Mouse (Mus musculus): ENCODE measurements around the gene Idh3a. TPM values are rescaled to one million over a fixed set of nuclear protein-coding genes. Genes with fewer than 3 reads are reported as not detected.
"Not testable (repeated sequence)": the region's sequence is repeated elsewhere in the genome, so short reads cannot be mapped to it uniquely, and the experiment has no call there.

Gene Idh3a
- 100 to 1,000 TPM; 269 to 484 TPM for total RNA-seq (2021)
- long read RNA-seq, experiment 1, transcript Idh3a-205 (11 exons, 2,580 nt) = major isoform, 570 of 628 reads
- long read RNA-seq, experiment 1, partial matches to known transcripts = 13 of 628 reads
- long read RNA-seq, experiment 1, other reads (novel, unspliced or antisense) = 44 of 628 reads
- long read RNA-seq, experiment 2, transcript Idh3a-205 (11 exons, 2,580 nt) = major isoform, 887 of 970 reads
- long read RNA-seq, experiment 2, partial matches to known transcripts = 18 of 970 reads
- long read RNA-seq, experiment 2, other reads (novel, unspliced or antisense) = 65 of 970 reads

- peak; percentile 98 to 99 for DNase-seq (ENCODE audit: low spot score in 2 of 2)
Measured at GRCm38 (mm10) chr9:54586199-54587061, at the start of gene Idh3a. Gene Idh3a (plus strand): TSS chr9:54586334.

DNA sequence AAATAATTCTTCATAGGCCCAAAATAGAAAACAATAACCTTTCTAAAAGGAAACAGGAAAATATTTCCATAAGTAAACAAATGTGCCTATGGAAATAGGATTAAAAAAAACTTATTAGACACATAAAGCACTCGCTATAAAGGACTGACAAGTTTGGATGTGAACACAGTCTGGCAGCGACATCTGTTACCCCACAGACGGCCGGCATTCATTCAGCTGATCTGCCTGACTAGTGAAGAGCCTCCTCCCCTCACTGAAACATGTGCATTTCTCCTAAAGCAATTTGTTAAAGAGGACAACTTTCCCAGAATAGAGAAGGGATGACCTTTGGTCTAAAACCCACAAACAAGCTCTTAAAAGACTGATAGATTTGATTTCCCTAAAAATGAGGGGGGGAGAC, 49.1 kb upstream of the Idh3a start:
- no peak for DNase-seq (ENCODE audit: low spot score in 2 of 2)

DNA sequence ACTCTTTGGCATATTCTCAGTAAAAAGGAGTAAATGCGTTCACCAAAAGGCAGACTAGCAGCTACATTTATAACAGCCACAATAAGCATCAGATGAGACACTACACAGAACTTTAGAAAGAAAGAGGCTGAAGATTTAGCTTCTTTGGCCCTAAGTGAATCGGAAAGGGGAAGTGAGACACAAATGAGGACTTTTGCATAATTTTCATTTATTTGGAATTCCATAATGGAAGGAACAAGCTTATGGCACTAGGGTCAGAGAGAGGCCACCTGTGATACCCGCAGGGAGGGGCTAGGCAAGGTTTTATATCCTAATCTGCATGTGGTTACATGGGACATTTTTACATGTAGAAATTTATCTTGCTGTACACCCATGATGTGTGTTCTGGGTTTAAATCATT, 48.7 kb upstream of the Idh3a start:
- DNase-seq (ENCODE audit: low spot score in 2 of 2) = no peak

DNA sequence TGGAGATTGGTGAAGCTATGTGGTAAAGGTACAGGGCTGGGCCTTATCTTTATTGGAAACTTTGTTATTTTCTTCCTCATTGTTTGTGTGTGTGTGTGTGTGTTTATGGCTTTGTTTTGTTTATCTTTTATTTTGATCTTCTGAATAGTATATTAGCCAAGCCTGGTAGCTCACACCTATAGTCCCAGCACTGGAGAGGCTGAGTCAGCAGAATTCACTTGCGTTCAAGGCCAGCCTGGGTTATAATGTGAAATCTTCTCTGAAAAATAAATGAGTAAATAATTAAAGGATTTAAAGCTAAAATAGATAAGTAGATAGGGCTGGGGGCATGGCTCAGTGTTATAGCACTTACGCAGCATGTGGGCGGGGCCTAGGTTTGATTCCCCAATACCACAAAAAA, 47.9 kb upstream of the Idh3a start:
- DNase-seq (ENCODE audit: low spot score in 2 of 2) = no peak

- no peak for DNase-seq (ENCODE audit: low spot score in 2 of 2)
Measured at GRCm38 (mm10) chr9:54538684-54539083, 47.5 kb upstream of the Idh3a start, which contains the start of gene Sh2d7. Gene Sh2d7 (plus strand): TSS chr9:54538984.

DNA sequence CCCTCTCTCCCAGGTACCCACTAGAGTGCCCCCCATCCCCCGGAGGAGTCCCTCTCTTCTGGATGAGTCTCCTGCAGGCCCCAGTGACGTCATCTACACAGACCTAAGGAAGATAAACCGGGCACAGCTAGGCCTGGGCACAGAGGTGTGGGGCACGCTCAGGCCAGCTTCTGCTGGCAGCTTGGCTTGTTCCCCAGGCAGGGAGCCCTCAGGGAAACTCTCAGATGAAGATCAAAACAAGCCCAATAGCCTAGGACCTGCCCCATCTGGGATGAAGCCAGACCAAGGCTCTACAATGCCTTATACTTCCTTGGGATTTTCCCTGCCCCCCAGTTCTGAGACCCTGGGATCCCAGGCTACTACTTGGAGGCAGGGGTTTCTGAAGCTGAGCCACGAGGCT, 45.3 kb upstream of the Idh3a start:
- DNase-seq (ENCODE audit: low spot score in 2 of 2) = no peak

- DNase-seq (ENCODE audit: low spot score in 2 of 2) = no peak
Measured at GRCm38 (mm10) chr9:54544212-54544953, 41.8 kb upstream of the Idh3a start.

DNA sequence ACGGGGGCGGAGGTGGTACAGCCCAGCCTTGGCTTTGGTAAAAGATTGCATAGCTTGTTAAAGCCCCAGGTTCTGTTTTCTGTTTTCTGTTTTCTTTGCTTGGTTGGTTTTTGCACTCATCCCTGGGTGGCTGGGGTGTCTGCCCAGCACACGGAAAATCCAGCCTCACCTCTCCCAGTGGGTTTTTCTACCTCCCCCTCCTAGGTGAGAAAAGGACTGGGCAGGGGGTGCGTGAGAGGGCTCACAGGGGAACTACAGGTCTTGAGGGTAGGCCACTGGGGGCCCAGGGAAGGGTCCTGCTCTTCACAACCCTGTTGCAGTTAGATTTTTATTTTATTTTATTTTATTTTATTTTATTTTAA, 41.2 kb upstream of the Idh3a start:
- DNase-seq (ENCODE audit: low spot score in 2 of 2) = no peak

DNA sequence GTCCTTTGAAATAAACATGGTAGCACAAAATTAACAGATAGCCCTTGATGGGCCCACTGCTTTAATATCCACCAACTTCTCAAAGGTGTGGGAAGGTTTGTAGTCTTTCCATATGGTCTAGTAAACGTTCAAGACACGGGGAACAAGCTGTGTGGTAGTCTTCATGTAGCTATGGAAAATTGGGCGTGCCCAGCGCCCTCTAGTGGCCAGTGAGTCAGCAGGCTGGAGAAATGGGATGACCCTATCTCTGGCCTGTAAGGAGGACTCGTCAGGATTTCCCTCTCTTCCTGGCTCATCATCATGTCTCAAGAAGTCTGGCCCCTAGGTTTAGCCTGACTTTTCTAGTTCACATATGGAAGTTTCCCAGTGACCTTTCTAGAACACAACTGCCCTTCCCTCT, 38.6 kb upstream of the Idh3a start:
- DNase-seq (ENCODE audit: low spot score in 2 of 2) = peak; percentile 65 to 70

DNA sequence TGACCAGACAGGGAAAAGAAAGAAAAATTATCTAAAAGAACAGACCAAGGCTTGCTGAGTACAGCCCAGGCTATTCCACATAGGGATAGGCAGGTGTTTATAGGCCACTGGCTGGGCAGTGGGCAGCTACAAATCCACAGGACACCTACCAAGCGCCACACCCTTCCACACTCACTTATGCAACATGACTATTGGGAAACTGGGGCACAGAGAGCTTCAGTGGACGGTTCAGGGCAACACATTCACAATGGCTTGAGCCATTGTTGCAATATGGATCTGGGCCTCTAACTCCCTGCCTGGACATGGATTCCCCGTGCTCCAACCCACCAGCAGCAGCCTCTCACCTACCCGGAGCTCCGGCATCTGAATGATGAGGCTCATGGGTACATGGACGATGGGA, 36.7 kb upstream of the Idh3a start:
- DNase-seq (ENCODE audit: low spot score in 2 of 2) = no peak

DNA sequence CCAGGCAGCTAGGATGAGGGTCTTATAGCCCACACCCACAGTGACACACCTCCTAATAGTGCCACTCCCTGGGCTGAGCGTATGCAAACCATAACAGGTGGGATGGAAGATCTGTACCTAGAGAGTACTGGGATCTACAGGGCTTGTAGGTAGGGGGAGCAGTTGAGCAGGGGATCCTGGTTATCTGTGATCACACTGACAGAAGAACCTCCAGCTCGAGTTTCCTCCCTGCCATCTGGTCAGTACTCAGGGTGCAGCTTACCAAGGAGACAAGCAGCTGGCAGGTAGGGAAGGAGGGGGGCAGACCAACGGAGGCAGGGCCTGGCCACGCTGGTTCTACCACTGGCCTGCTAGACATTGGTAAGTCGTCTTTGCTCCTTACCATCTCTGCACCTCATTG, 33.7 kb upstream of the Idh3a start:
- no peak for DNase-seq (ENCODE audit: low spot score in 2 of 2)

DNA sequence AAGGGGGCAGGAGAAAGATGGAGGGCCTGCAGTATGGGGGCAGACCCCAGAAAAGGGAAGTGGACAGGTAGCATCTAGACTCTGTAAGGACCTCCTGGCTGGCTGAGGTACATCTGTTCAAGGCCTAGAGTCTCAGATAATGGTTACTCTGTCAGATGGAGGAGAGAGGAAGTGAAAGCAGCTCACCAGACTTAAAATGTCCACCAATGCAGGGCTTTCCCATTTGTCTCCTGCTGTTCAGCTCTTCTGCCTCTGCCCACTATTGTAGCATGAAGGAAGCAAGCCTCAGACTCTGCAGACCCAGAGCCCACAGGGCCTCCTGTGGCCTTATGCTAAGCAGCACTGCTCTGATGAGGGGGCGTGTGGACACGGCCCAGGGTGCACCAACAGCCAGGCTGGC, 31.1 kb upstream of the Idh3a start:
- DNase-seq (ENCODE audit: low spot score in 2 of 2) = no peak

DNA sequence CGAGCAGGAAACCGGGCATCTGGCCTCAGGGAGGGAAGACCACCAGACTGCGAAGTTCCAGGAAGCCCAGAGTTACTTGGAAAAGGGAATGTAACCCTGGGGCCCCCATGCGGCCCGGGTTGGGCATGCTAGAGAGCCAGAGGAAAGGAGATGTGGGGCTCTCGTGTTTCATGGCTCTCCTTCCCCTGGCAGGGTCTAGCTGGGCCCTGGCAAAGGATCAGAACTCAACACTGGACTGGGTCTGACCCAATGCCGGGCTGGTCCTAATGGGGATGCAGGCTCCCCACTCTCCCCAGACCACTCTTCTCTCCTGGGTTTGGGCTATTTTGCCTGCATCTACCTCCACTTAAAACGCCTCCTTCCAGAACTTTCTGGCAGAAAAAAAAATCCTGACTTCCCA, 27.4 kb upstream of the Idh3a start:
- DNase-seq (ENCODE audit: low spot score in 2 of 2) = no peak

DNA sequence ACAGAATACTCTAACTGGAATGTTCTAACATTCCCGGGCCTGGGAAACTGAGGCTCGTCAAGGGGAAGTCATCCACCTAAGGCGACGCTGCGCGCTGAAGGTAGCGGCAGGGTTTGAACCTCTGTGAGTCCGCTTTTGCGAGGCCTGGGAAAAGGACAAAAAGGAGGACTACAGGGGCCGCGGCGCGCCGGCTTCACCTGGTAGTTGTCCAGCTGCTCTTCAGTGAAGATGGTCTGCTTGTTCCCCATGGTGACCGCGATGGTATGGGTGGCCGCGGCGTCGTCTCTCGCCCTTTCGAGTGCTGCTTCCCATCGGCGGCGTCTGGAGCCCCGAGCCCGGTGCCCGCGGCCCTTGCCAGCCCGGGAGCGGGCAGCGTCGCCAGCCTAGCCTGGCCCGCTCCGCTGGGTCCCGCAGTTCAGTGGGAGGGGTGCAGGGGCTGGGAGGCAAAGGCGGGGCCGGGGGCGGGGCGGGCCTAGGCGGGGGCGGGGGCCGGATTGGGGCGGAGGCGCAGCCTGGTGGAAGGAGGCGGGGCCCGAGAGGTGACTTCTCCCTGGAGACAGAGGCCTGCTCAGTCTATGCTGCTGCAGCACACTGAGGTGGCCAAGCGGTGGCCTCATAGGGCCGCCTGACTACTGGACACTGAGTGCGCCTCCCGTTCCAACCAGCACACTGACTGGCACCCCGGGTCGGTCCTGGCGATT, 26.2 kb upstream of the Idh3a start, which contains the start of gene Cib2:
Gene Cib2, minus strand, starts transcription at position 448 of the 701 bp plus-strand sequence.
- DNase-seq (ENCODE audit: low spot score in 2 of 2) = peak; percentile 78 to 82

DNA sequence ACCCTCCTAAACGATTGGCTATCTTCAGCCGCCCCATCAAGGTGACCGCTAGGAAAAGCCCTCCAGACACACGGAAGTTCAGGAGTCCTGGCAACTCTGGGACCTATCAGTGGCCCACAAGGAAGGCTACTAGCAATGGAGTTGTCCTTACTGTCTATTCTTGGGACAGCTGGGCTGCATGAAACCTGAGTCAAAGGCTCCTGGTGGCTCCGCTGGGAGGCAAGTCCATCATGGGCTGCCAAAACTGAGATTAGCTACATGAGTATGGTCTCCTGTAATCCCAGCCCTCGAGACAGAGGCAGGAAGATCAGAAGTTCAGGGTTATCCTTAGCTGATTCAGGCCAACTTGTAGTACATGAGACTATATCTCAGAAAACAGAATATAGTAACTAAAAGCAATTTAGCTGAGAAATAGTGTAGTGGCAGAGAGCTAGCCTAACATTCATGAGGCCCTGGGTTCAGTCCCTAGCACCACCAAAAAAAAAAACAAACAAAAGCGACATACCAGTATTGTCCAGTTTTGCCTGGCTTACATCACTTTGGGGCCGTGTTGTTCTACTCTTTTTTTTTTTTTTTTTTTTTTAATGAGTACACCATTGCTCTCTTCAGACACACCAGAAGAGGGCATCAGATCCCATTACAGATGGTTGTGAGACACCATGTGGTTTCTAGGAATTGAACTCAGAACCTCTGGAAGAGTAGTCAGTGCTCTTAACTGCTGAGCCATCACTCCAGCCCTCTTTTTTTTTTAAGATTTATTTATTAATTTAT, 25.1 kb upstream of the Idh3a start:
- no peak for DNase-seq (ENCODE audit: low spot score in 2 of 2)

DNA sequence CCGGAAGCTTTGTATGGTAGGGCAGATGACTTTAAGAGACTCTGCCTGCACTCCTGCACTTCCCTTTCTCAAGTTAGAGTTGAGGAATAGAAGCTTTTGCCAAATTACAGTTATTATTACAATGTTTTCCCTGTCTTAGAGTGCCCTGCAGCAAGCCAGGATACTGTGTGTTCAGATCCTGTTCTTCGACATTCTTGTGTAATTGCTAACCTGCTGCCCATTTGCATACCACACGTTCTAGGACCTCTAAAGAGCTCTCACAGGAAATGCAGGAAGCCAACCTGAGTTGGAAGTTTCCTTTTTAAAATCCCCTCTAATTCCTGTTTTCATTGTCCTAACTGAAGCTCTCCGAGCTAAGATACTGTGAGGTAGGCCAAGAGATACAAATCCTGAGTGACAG, 19.2 kb upstream of the Idh3a start:
- DNase-seq (ENCODE audit: low spot score in 2 of 2) = no peak

GRCm38 (mm10) chr9:54568732-54569131, 17.4 kb upstream of the Idh3a start:
- DNase-seq (ENCODE audit: low spot score in 2 of 2) = no peak

GRCm38 (mm10) chr9:54571130-54571839, 14.8 kb upstream of the Idh3a start:
- DNase-seq (ENCODE audit: low spot score in 2 of 2) = no peak

- DNase-seq (ENCODE audit: low spot score in 2 of 2) = no peak
Measured at GRCm38 (mm10) chr9:54583712-54584111, 2.4 kb upstream of the Idh3a start.

DNA sequence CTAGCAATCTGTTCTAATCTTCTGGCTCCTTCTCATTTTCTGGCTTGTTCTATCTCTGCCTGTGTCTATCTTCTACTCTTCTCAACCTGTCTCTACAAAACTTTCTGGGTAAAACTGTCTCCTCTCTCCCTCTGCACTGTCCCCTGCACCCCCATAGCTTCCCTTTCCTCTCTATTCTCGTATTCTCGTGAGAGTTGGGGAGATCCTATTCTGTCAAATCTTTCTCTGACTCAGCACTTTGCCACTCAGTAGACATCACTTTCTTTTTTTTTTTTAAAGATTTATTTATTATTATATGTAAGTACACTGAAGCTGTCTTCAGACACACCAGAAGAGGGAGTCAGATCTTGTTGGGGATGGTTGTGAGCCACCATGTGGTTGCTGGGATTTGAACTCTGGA, 2.0 kb upstream of the Idh3a start:
- DNase-seq (ENCODE audit: low spot score in 2 of 2) = not testable (repeated sequence)

Data from adrenal gland, adult 18-20 months (tissue).